Mouse (Mus musculus) embryonic facial prominence, embryonic 11.5 days (tissue): Measurements from ENCODE around the gene Cyth1. TPM values are rescaled to one million over a fixed set of nuclear protein-coding genes. Genes with fewer than 3 reads are reported as not detected.

Experiments used
- ATAC-seq: fragments of 200-750 bp; cut with Nextera tagmentation; replicated peaks from 2 replicates; pipeline ENCODE4 v1.8.0; 2017; ENCODE audit warnings: low read depth; ENCODE audit not compliant: insufficient number of reproducible peaks, low FRiP score, low TSS enrichment
- DNase-seq: peaks from one replicate; pipeline ENCODE4 v3.0.0-alpha.2; 2015; ENCODE audit warnings: low spot score
- H3K27ac ChIP-seq: fragments of 300-500 bp; sonication (generic); replicated peaks from 2 replicates; pipeline ENCODE4 v1.5.1; 2014; ENCODE audit warnings: mild to moderate bottlenecking, low read depth, low read length, control low read depth
- H3K27me3 ChIP-seq: fragments of 300-500 bp; sonication (generic); 2 replicates; pipeline ENCODE4 v1.6.1; 2014; ENCODE audit warnings: mild to moderate bottlenecking, low read length, moderate library complexity, mixed read lengths; ENCODE audit not compliant: control insufficient read depth, insufficient read depth
- H3K36me3 ChIP-seq: fragments of 300-500 bp; sonication (generic); replicated peaks from 2 replicates; pipeline ENCODE4 v1.6.1; 2014; ENCODE audit warnings: low read depth, mild to moderate bottlenecking, low read length, moderate library complexity, mixed read lengths; ENCODE audit not compliant: control insufficient read depth, insufficient read depth
- H3K4me1 ChIP-seq: fragments of 300-500 bp; sonication (generic); 2 replicates; pipeline ENCODE4 v1.6.1; 2014; ENCODE audit warnings: low read length, mixed read lengths; ENCODE audit not compliant: control insufficient read depth, insufficient read depth
- H3K4me2 ChIP-seq: fragments of 300-500 bp; sonication (generic); 2 replicates; pipeline ENCODE4 v1.6.1; 2014; ENCODE audit warnings: low read depth, mild to moderate bottlenecking, control low read depth, low read length, moderate library complexity
- H3K4me3 ChIP-seq: fragments of 300-500 bp; sonication (generic); 2 replicates; pipeline ENCODE4 v1.5.1; 2014; ENCODE audit warnings: low read depth, low read length, control low read depth
- H3K9ac ChIP-seq: fragments of 300-500 bp; sonication (generic); replicated peaks from 2 replicates; pipeline ENCODE4 v1.6.1; 2014; ENCODE audit warnings: mild to moderate bottlenecking, control low read depth, low read length
- H3K9me3 ChIP-seq: fragments of 300-500 bp; sonication (generic); replicated peaks from 2 replicates; pipeline ENCODE4 v1.6.1; 2016; ENCODE audit warnings: mild to moderate bottlenecking, low read length, inconsistent platforms, mixed read lengths; ENCODE audit not compliant: control insufficient read depth
- WGBS: fragments of 180-500 bp; shearing (Covaris S2); extraction: QIAGEN DNeasy Blood & Tissue Kit; methylation state at CpG from one replicate; pipeline ENCODE4 v1.1.7; 2014; 5-methylcytosine and 5-hydroxymethylcytosine counted together
- polyA plus RNA-seq: library from polyadenylated mRNA; unstranded; fragments of >200 nt; fragmentation: Nextera tagmentation; extraction: Ambion mirVana; gene quantifications from 2 replicates; pipeline ENCODE4 v1.2.1, GENCODE M21; 2014

Gene Cyth1
- polyA plus RNA-seq, 1 experiment from 2014 or later: 11.4 TPM

DNA sequence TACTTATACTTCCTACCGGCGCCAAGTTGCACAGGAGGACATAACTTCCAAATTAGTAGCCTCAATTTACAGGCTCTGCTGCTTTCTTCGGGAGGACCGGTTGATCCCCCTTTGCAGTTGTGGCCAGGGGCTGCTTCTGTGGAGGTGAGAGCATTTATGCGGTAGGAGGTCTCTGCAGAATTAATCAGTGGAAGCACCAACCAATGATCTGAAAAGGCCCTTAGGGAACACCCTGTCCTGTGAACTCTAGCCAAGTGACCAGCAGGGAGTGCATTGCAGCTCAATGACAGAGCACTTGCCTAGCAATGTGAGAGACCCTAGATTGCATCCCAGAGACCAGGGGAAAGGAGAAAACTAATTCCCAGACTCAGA lies 606 bp upstream of the Cyth1 start:
- Histone ChIP-seq H3K4me3 (peak overlapping the region; percentile 83), H3K4me1 (peaks cover 5% of the 10 kb centered on the region), H3K27ac (no peak overlapping the region), H3K36me3 (no peaks in the 10 kb centered on the region), H3K4me2 (peak overlapping the region; percentile 26), H3K9ac (peak overlapping the region; percentile 4; the same call in 1 of the 2 replicates), H3K9me3 (no peaks in the 10 kb centered on the region), H3K27me3 (no peaks in the 10 kb centered on the region)
- peak; percentile 11; the same call in 1 of the 2 replicates for ATAC-seq
- no peak for DNase-seq
- 2% methylated on average over 5 of the region's 5 CpGs for WGBS

- H3K4me1 ChIP-seq: peaks cover 5% of the 10 kb centered on the region
- H3K9me3 ChIP-seq: no peaks in the 10 kb centered on the region
- peak overlapping the region; percentile 90 for H3K4me2 ChIP-seq
- no peaks in the 10 kb centered on the region for H3K36me3 ChIP-seq
- H3K27me3 ChIP-seq: no peaks in the 10 kb centered on the region
- peak overlapping the region; percentile 88 for H3K9ac ChIP-seq
- peak overlapping the region; percentile 83 for H3K4me3 ChIP-seq
- no peak overlapping the region; the same call in 1 of the 2 replicates for H3K27ac ChIP-seq
- WGBS: 1% methylated on average over 43 of the region's 43 CpGs
- ATAC-seq (0 out of 2 replicates have a peak, but pooled peaks have one; percentile 3), DNase-seq (peak; percentile 54)
Measured at GRCm38 (mm10) chr11:118247359-118248095, 865 bp downstream of the Cyth1 start.

DNA sequence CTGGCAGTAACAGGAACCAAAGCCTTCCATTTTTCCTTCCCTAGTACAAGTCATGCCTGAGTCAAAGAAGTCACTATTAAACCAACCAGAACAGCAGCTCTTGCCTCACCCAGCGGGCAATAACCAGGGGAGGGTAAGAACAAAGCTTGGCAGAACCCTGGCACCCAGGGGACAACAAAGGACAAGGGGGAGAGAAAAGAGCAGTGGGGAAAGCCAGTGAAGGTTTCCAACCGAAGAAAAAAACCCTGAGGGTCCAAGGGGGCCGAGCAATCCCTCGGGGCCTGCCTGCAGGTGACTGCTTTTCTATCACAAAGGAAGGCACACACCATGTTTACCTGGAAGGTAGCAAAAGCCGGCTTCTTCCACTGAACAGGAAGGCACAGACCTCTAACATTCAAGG lies 1.7 kb downstream of the Cyth1 start:
- Histone ChIP-seq H3K4me2 (peak overlapping the region; percentile 90), H3K4me1 (peaks cover 8% of the 10 kb centered on the region), H3K4me3 (peak overlapping the region; percentile 83), H3K27ac (no peak overlapping the region), H3K27me3 (no peaks in the 10 kb centered on the region), H3K36me3 (no peaks in the 10 kb centered on the region), H3K9ac (peak overlapping the region; percentile 88), H3K9me3 (no peaks in the 10 kb centered on the region)
- DNase-seq: no peak
- WGBS: 61% methylated on average over 5 of the region's 5 CpGs
- no peak for ATAC-seq

DNA sequence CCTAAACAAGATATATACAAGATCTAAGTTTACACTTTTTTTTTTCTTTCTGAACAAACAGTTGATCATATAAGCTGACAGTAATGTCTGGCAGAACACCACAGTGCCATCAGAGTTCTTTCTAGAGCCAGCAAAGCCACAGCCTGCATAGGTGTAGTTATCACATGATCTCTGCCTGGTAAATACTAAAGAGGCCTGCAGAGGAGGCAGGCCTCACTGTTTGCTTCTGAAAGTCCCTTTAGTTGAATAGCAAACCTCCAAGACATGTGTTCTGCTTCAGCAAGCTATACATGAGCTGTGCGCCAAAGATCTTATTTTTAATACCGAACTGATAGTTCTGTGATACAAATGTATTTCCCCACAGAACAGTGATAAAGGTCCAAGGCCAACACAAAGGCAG lies 3.3 kb downstream of the Cyth1 start:
- Histone ChIP-seq H3K9ac (no peak overlapping the region), H3K27ac (no peak overlapping the region), H3K4me1 (peaks cover 10% of the 10 kb centered on the region), H3K4me3 (no peak overlapping the region), H3K36me3 (no peaks in the 10 kb centered on the region), H3K4me2 (no peak overlapping the region), H3K9me3 (no peaks in the 10 kb centered on the region), H3K27me3 (no peaks in the 10 kb centered on the region)
- no peak for DNase-seq
- no peak for ATAC-seq
- WGBS: 91% methylated on average over 2 of the region's 2 CpGs

- Histone ChIP-seq H3K9ac (no peak overlapping the region), H3K9me3 (no peaks in the 10 kb centered on the region), H3K4me3 (no peak overlapping the region), H3K4me1 (peaks cover 18% of the 10 kb centered on the region), H3K36me3 (no peaks in the 10 kb centered on the region), H3K27me3 (no peaks in the 10 kb centered on the region), H3K4me2 (no peak overlapping the region), H3K27ac (no peak overlapping the region)
- DNase-seq: no peak
- no peak for ATAC-seq
- WGBS: 90% methylated on average over 6 of the region's 6 CpGs
Measured at GRCm38 (mm10) chr11:118243627-118244261, 4.6 kb downstream of the Cyth1 start.

GRCm38 (mm10) chr11:118242506-118242905 lies 5.9 kb downstream of the Cyth1 start:
- no peaks in the 10 kb centered on the region for H3K9me3 ChIP-seq
- H3K4me1 ChIP-seq: peaks cover 18% of the 10 kb centered on the region
- H3K36me3 ChIP-seq: no peaks in the 10 kb centered on the region
- DNase-seq (no peak), ATAC-seq (no peak)
- WGBS: 76% methylated on average over 4 of the region's 4 CpGs
- H3K9ac ChIP-seq: no peak overlapping the region
- no peak overlapping the region for H3K4me2 ChIP-seq
- H3K4me3 ChIP-seq: no peak overlapping the region
- H3K27ac ChIP-seq: no peak overlapping the region
- H3K27me3 ChIP-seq: no peaks in the 10 kb centered on the region

DNA sequence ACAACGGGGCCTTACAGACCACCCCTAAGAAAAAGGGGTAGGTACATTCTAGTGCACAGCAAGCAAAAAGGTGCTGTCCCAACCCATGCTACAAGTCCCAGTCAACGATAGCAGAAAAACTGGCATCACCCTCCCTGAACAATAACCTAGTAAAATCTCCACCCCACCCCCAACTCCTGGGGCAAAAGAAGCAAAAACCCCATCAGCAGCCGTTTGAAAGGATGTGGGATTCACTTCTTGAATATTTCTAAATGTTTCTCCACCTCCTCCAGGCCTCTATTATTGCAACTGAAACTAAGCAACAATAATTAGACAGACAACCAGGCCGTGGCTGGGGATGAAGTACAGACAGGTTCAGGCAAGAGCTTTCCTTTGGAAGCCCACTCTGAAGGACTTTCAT lies 8.0 kb downstream of the Cyth1 start:
- H3K36me3 ChIP-seq: no peaks in the 10 kb centered on the region
- peaks cover 12% of the 10 kb centered on the region for H3K4me1 ChIP-seq
- no peaks in the 10 kb centered on the region for H3K27me3 ChIP-seq
- 59% methylated on average over 4 of the region's 4 CpGs for WGBS
- H3K9ac ChIP-seq: peak overlapping the region; percentile 52
- no peaks in the 10 kb centered on the region for H3K9me3 ChIP-seq
- no peak overlapping the region for H3K4me2 ChIP-seq
- DNase-seq: no peak
- peak; percentile 7; the same call in 1 of the 2 replicates for ATAC-seq
- H3K27ac ChIP-seq: peak overlapping the region; percentile 92
- H3K4me3 ChIP-seq: no peak overlapping the region
